Comparison of ENCODE assay signal across 32 mouse cellular contexts in the genomic region with DNA sequence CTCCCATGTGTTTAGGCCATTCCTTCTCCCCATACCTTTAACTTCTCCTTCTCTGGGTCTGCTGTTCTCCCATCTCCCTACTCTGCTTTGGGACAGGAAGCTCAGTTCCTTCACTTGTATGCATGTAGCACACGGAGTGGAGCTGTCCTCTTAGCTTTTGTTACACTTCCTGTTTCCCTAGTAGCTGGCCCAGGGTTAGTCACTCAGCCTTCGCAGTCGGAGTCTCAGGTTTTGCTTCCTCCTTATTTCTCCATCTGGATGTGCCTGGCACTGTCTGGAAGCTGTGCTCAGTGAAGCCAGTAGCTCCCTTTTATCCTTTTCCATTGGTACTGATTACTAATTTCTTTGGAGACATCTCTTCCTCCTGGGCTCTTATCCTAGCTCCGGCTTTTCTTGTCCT.
DNase-seq lines count a peak whose midpoint lies in the region; ATAC-seq and TF ChIP-seq lines count a peak whose summit lies in the region.
"Had no signal": no experiment of that assay in that cellular context is flagged by ENCODE, and none has a peak within 500 bp of the region (broad histone marks: within the 10 kb centered on the region; RNA-seq: fewer than 3 reads in every experiment).

No protein-coding gene starts in this region.

- no peak for ATAC-seq in lung, embryonic 14.5 days (ENCODE audit: insufficient read depth)
- ATAC-seq in common myeloid progenitor, adult 5-6 weeks (replicated peaks; ENCODE audit: low read depth, poor library complexity, severe bottlenecking): peak; percentile 55
- ATAC-seq: hindbrain, embryonic 16.5 days; intestine, embryonic 15.5 days; liver, embryonic 12.5 days; midbrain, embryonic 15.5 days; Patski had no signal

- TF ChIP-seq CTCF in lung, embryonic 14.5 days (IDR thresholded peaks at IDR 0.05; ENCODE audit: low read depth): no peak
- TF ChIP-seq CTCF in MEL (IDR thresholded peaks at IDR 0.05 in 2 of 3, conservative IDR thresholded peaks at IDR 0.05 in 1 of 3; ENCODE audit: control insufficient read depth in 1 of 3, insufficient read depth in 1 of 3, low read depth in 2 of 3, low read length in 3 of 3, poor library complexity in 1 of 3, severe bottlenecking in 1 of 3): no peak

- no peak overlapping the region for H3K4me2 ChIP-seq in lung, embryonic 14.5 days
- H3K4me2 ChIP-seq: embryonic facial prominence, embryonic 12.5 days; forebrain, embryonic 15.5 days; heart, embryonic 15.5 days; intestine, embryonic 15.5 days; limb, embryonic 13.5 days; liver, embryonic 12.5 days; midbrain, embryonic 15.5 days; neural tube, embryonic 12.5 days had no signal

- H3K79me2 ChIP-seq in MEL (ENCODE audit: control insufficient read depth, insufficient read depth, low read length, poor library complexity): no peaks in the 10 kb centered on the region

- no peaks in the 10 kb centered on the region for H3K4me1 ChIP-seq in lung, embryonic 14.5 days (ENCODE audit: insufficient read depth)
- H3K4me1 ChIP-seq in MEL (ENCODE audit: control insufficient read depth in 1 of 2, insufficient read depth in 2 of 2, low read length in 2 of 2): peaks cover 4 to 8% of the 10 kb centered on the region in 2 experiments
- H3K4me1 ChIP-seq: embryonic facial prominence, embryonic 12.5 days; heart, embryonic 10.5 days; heart, embryonic 15.5 days; intestine, embryonic 15.5 days; limb, embryonic 13.5 days; midbrain, embryonic 10.5 days; midbrain, embryonic 15.5 days; neural tube, embryonic 12.5 days had no signal

- peaks cover 12% of the 10 kb centered on the region; the same call in 1 of the 2 replicates for H3K36me3 ChIP-seq in lung, embryonic 14.5 days (ENCODE audit: insufficient read depth)
- peaks cover 5 to 14% of the 10 kb centered on the region in 2 experiments for H3K36me3 ChIP-seq in MEL (ENCODE audit: control insufficient read depth in 1 of 2, insufficient read depth in 2 of 2, low read length in 2 of 2)
- H3K36me3 ChIP-seq: intestine, embryonic 15.5 days had no signal

- H3K27ac ChIP-seq in lung, embryonic 14.5 days (ENCODE audit: low read depth): no peak overlapping the region
- no peak overlapping the region for H3K27ac ChIP-seq in MEL (ENCODE audit: control insufficient read depth, low read depth, low read length)
- H3K27ac ChIP-seq: embryonic facial prominence, embryonic 12.5 days; forebrain, embryonic 15.5 days; heart, embryonic 10.5 days; heart, embryonic 15.5 days; intestine, embryonic 15.5 days; layer of hippocampus, adult 2 months; limb, embryonic 13.5 days; liver, embryonic 12.5 days; macrophage; midbrain, embryonic 10.5 days; midbrain, embryonic 15.5 days; neural tube, embryonic 12.5 days had no signal

- no peak overlapping the region for H3K4me3 ChIP-seq in lung, embryonic 14.5 days (ENCODE audit: low read depth, low read length)
- H3K4me3 ChIP-seq in MEL (ENCODE audit: control insufficient read depth in 1 of 2, insufficient read depth in 1 of 2, low read depth in 2 of 2, low read length in 2 of 2): no peak overlapping the region
- H3K4me3 ChIP-seq: embryonic facial prominence, embryonic 12.5 days; forebrain, embryonic 15.5 days; heart, embryonic 10.5 days; heart, embryonic 15.5 days; intestine, embryonic 15.5 days; layer of hippocampus, adult 2 months; limb, embryonic 13.5 days; liver, embryonic 12.5 days; midbrain, embryonic 10.5 days; midbrain, embryonic 15.5 days; neural tube, embryonic 12.5 days had no signal

- H3K9ac ChIP-seq in lung, embryonic 14.5 days: no peak overlapping the region
- H3K9ac ChIP-seq in MEL (ENCODE audit: control insufficient read depth, low read depth, low read length, poor library complexity, severe bottlenecking): no peak overlapping the region
- H3K9ac ChIP-seq: embryonic facial prominence, embryonic 12.5 days; forebrain, embryonic 15.5 days; heart, embryonic 15.5 days; intestine, embryonic 15.5 days; limb, embryonic 13.5 days; liver, embryonic 12.5 days; midbrain, embryonic 15.5 days; neural tube, embryonic 12.5 days had no signal

- TF ChIP-seq RAD21 in MEL (IDR thresholded peaks at IDR 0.05; ENCODE audit: low read depth, low read length): no peak

- no peaks in the 10 kb centered on the region for H3K27me3 ChIP-seq in lung, embryonic 14.5 days (ENCODE audit: insufficient read depth, low read length)
- H3K27me3 ChIP-seq in MEL (ENCODE audit: control insufficient read depth in 1 of 2, insufficient read depth in 2 of 2, low read length in 2 of 2): no peaks in the 10 kb centered on the region
- H3K27me3 ChIP-seq: embryonic facial prominence, embryonic 12.5 days; forebrain, embryonic 15.5 days; heart, embryonic 15.5 days; intestine, embryonic 15.5 days; limb, embryonic 13.5 days; liver, embryonic 12.5 days; midbrain, embryonic 15.5 days; neural tube, embryonic 12.5 days; Patski had no signal

- TF ChIP-seq POLR2A in MEL (IDR thresholded peaks at IDR 0.05; ENCODE audit: control insufficient read depth in 1 of 2, insufficient read depth in 1 of 2, low read depth in 1 of 2, low read length in 2 of 2, poor library complexity in 1 of 2): no peak

- 68% methylated on average over 4 of the region's 4 CpGs for WGBS in lung, embryonic 14.5 days

- no peak for TF ChIP-seq EP300 in MEL (IDR thresholded peaks at IDR 0.05; ENCODE audit: low read depth in 1 of 2, low read length in 2 of 2)

- peak; percentile 41 for DNase-seq in lung, embryonic 14.5 days
- no peak for DNase-seq in lung, postnatal 25 days (ENCODE audit: low spot score)
- DNase-seq in MEL (ENCODE audit: low read depth, low spot score): peak; percentile 22
- DNase-seq in naive thymus-derived CD4-positive, alpha-beta T cell, adult 2 months (ENCODE audit: low read depth): peak; percentile 16
- DNase-seq in kidney, postnatal 14 days: no peak
- no peak for DNase-seq in right cerebral cortex, postnatal 25 days
- DNase-seq: adrenal gland, postnatal 25 days; cerebellum, adult 18-20 months; cerebellum, postnatal 10 days; gastrocnemius, postnatal 10 days; kidney, adult 2 months; kidney, postnatal 36 days; lung, adult 18-20 months; right cerebral cortex, adult 18-20 months; right cerebral cortex, postnatal 4 days; thymus, postnatal 4 days had no signal

- H3K9me3 ChIP-seq in lung, embryonic 14.5 days (ENCODE audit: low read depth, low read length): no peaks in the 10 kb centered on the region
- H3K9me3 ChIP-seq in MEL (replicated peaks; ENCODE audit: insufficient read depth, low read length): no peaks in the 10 kb centered on the region
- H3K9me3 ChIP-seq: embryonic facial prominence, embryonic 12.5 days; forebrain, embryonic 15.5 days; G1E; heart, embryonic 10.5 days; heart, embryonic 15.5 days; intestine, embryonic 15.5 days; limb, embryonic 13.5 days; liver, embryonic 12.5 days; midbrain, embryonic 10.5 days; midbrain, embryonic 15.5 days; neural tube, embryonic 12.5 days had no signal

TF ChIP-seq in MEL, 35 proteins besides CTCF, POLR2A, EP300 and RAD21:
- no peak for TF ChIP-seq TCF12 (IDR thresholded peaks at IDR 0.05; ENCODE audit: low read depth, low read length)
- TF ChIP-seq NELFE (IDR thresholded peaks at IDR 0.05; ENCODE audit: low read depth, low read length): no peak
- TF ChIP-seq ETS1 (IDR thresholded peaks at IDR 0.05; ENCODE audit: low read depth, low read length): no peak
- no peak for TF ChIP-seq CHD2 (IDR thresholded peaks at IDR 0.05; ENCODE audit: low read length)
- no peak for TF ChIP-seq CHD1 (IDR thresholded peaks at IDR 0.05; ENCODE audit: low read depth, low read length)
- no peak for TF ChIP-seq TBP (IDR thresholded peaks at IDR 0.05; ENCODE audit: low read depth, low read length)
- TF ChIP-seq USF2 (IDR thresholded peaks at IDR 0.05; ENCODE audit: borderline replicate concordance in 1 of 2, insufficient read depth in 1 of 2, low read depth in 1 of 2, low read length in 2 of 2): no peak
- no peak for TF ChIP-seq TAL1 (IDR thresholded peaks at IDR 0.05; ENCODE audit: low read length)
- no peak for TF ChIP-seq ZKSCAN1 (IDR thresholded peaks at IDR 0.05; ENCODE audit: low read depth, low read length)
- TF ChIP-seq MYC (IDR thresholded peaks at IDR 0.05; ENCODE audit: low read depth, low read length): no peak
- TF ChIP-seq ELF1 (IDR thresholded peaks at IDR 0.05; ENCODE audit: low read depth, low read length): no peak
- no peak for TF ChIP-seq SMC3 (IDR thresholded peaks at IDR 0.05; ENCODE audit: low read depth, low read length)
- TF ChIP-seq SIN3A (IDR thresholded peaks at IDR 0.05; ENCODE audit: low read length): no peak
- TF ChIP-seq E2F4 (IDR thresholded peaks at IDR 0.05; ENCODE audit: borderline replicate concordance, low read depth, low read length): no peak
- no peak for TF ChIP-seq MAFK (IDR thresholded peaks at IDR 0.05; ENCODE audit: borderline replicate concordance, low read depth, low read length)
- no peak for TF ChIP-seq ZMIZ1 (IDR thresholded peaks at IDR 0.05; ENCODE audit: low read depth, low read length)
- TF ChIP-seq HCFC1 (IDR thresholded peaks at IDR 0.05; ENCODE audit: low read depth, low read length): no peak
- no peak for TF ChIP-seq JUND (IDR thresholded peaks at IDR 0.05; ENCODE audit: low read depth, low read length)
- TF ChIP-seq BHLHE40 (IDR thresholded peaks at IDR 0.05; ENCODE audit: borderline replicate concordance, low read depth, low read length): no peak
- TF ChIP-seq NRF1 (IDR thresholded peaks at IDR 0.05; ENCODE audit: insufficient read depth, low read depth, low read length, poor library complexity, severe bottlenecking): no peak

Comparison
In these comparisons a context has a peak if more than half of its experiments do, and no peak if none do; other contexts are left out.
1. DNase-seq: peak in lung, embryonic 14.5 days (single experiment), MEL (single experiment) and naive thymus-derived CD4-positive, alpha-beta T cell, adult 2 months (single experiment); none in lung, postnatal 25 days (single experiment), kidney, postnatal 14 days (single experiment) and right cerebral cortex, postnatal 25 days (single experiment).